Mouse (Mus musculus): Measurements from ENCODE around the gene Cebpz. TPM values are rescaled to one million over a fixed set of nuclear protein-coding genes. Genes with fewer than 3 reads are reported as not detected.

Cebpz gene
- polyA plus RNA-seq, 1 experiment from 2014 or later, result 30.8 TPM

DNA sequence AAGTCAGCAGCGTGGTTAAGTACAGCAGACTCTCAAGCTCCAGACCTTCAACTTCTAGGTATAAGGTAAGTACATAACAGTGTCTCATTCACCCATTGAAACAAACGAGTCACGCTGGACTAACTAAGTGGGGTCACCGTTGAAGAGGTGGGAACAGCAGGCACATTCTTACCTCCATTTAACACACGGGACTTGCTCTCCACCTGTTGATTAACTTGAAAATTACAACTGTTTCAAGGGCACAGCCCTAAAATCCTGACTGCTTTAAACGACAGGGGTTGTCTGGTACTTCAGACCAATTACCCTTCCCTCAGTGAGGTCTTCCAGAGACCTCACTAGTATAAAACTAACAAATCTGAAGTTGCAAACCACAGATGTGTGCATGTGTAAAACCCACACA lies 22.6 kb upstream of the Cebpz start:
- H3K4me3 ChIP-seq (ENCODE audit: low read depth, low read length), result no peak overlapping the region
- no peaks in the 10 kb centered on the region for H3K9me3 ChIP-seq (ENCODE audit: control insufficient read depth)
- ATAC-seq, result no peak
- TF ChIP-seq CTCF (IDR thresholded peaks at IDR 0.05; ENCODE audit: low read depth), result peak; percentile 26; the same call in 1 of the 2 replicates
- no peak overlapping the region for H3K27ac ChIP-seq (ENCODE audit: low read depth, low read length)
- no peaks in the 10 kb centered on the region for H3K27me3 ChIP-seq (replicated peaks; ENCODE audit: control insufficient read depth, insufficient read depth, low read length)
- H3K36me3 ChIP-seq (ENCODE audit: control insufficient read depth, insufficient read depth), result peaks cover 43% of the 10 kb centered on the region
- no peak overlapping the region for H3K9ac ChIP-seq (ENCODE audit: low read depth, low read length)
- WGBS, result 68% methylated on average over 6 of the region's 6 CpGs
- H3K4me1 ChIP-seq (replicated peaks; ENCODE audit: control insufficient read depth, insufficient read depth, low read length), result no peaks in the 10 kb centered on the region
- H3K4me2 ChIP-seq (replicated peaks; ENCODE audit: low read depth), result no peak overlapping the region

DNA sequence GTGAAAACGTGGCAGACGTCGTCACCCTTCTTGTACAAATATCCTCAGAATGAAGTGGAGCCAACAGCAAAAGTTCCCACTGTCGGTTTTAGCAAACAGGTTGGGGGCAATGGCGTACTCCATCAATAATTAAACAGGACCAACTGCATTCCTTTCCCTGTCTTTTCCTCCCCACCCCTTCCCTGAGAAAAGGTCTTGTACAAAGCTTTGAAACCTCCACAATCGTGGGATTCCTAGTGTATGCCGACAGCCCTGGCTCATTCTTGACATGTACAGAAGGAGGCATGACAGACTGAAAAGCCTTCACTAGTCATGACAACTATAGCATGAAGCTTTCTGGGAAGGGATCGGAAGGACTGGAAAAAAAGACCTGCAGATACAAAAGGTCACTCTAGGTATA lies 16.4 kb upstream of the Cebpz start:
- WGBS, result 55% methylated on average over 8 of the region's 8 CpGs
- Histone ChIP-seq H3K4me2 (replicated peaks; ENCODE audit: low read depth) (no peak overlapping the region), H3K4me3 (ENCODE audit: low read depth, low read length) (no peak overlapping the region), H3K9ac (ENCODE audit: low read depth, low read length) (no peak overlapping the region), H3K4me1 (replicated peaks; ENCODE audit: control insufficient read depth, insufficient read depth, low read length) (no peaks in the 10 kb centered on the region), H3K27me3 (replicated peaks; ENCODE audit: control insufficient read depth, insufficient read depth, low read length) (no peaks in the 10 kb centered on the region), H3K27ac (ENCODE audit: low read depth, low read length) (no peak overlapping the region), H3K9me3 (ENCODE audit: control insufficient read depth) (no peaks in the 10 kb centered on the region), H3K36me3 (ENCODE audit: control insufficient read depth, insufficient read depth) (peaks cover 46% of the 10 kb centered on the region)
- no peak for ATAC-seq
- TF ChIP-seq CTCF (IDR thresholded peaks at IDR 0.05; ENCODE audit: low read depth), result no peak

DNA sequence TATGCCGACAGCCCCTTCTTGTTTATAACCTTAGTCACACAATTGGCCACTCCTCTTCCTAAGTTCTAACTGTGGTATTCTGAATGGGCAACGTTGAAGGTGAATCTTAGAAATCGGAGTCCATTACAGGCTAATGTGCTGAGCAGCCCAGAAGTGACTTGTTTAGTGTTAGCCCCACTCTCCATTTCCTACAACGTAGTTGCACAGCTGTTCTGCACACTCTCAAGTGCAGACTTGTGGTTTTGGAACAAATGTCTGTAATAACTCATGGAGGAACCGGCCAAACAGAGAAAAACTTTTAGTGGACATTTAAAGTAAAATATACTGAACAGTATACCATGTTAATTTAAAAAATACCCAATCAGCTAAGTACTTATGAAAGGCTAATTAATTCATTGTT lies 15.2 kb upstream of the Cebpz start:
- Histone ChIP-seq H3K36me3 (ENCODE audit: control insufficient read depth, insufficient read depth) (peaks cover 52% of the 10 kb centered on the region), H3K27ac (ENCODE audit: low read depth, low read length) (no peak overlapping the region), H3K9me3 (ENCODE audit: control insufficient read depth) (no peaks in the 10 kb centered on the region), H3K4me1 (replicated peaks; ENCODE audit: control insufficient read depth, insufficient read depth, low read length) (no peaks in the 10 kb centered on the region), H3K4me3 (ENCODE audit: low read depth, low read length) (no peak overlapping the region), H3K9ac (ENCODE audit: low read depth, low read length) (no peak overlapping the region), H3K27me3 (replicated peaks; ENCODE audit: control insufficient read depth, insufficient read depth, low read length) (no peaks in the 10 kb centered on the region), H3K4me2 (replicated peaks; ENCODE audit: low read depth) (no peak overlapping the region)
- TF ChIP-seq CTCF (IDR thresholded peaks at IDR 0.05; ENCODE audit: low read depth), result no peak
- 81% methylated on average over 5 of the region's 5 CpGs for WGBS
- no peak for ATAC-seq

DNA sequence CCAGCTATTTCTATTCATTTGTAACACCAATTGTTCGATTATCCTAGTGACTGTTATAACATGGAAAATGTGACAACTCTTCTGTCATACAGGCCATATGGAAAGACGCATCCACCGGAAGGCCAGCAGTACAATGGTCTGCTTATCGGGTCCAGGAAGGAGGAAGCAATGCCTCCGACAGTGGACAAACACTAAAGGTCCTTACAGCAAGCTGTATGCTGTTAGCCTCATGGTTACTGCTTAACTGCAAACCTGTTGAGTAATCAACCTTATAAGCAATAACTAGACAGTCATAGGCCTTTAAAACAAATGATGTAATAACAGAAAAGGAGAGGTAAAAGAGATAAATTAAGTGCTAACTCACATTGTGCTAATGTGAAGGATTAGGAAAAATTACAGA lies 14.4 kb upstream of the Cebpz start:
- H3K36me3 ChIP-seq (ENCODE audit: control insufficient read depth, insufficient read depth), result peaks cover 56% of the 10 kb centered on the region
- TF ChIP-seq CTCF (IDR thresholded peaks at IDR 0.05; ENCODE audit: low read depth), result no peak
- WGBS, result 80% methylated on average over 5 of the region's 5 CpGs

DNA sequence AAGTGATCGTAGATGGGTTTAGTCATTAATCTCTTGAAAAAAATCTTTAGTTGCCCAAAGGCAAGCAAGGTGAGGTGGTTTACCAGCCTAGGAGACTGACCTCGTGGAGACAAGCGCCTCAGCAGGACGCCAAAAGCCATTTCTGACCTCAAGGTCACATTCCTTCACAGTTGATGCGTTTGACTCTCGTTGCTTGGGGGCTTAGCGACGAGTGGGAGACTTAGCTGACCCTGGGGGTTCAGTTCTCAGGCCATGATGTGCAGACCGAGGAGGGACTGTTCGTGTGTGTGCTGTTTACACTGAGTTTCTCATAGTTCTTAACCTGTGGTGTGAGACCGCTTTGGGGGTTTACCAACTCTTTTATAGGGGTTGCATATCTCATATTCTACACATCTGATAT lies 5.7 kb upstream of the Cebpz start:
- Histone ChIP-seq H3K4me1 (replicated peaks; ENCODE audit: control insufficient read depth, insufficient read depth, low read length) (no peaks in the 10 kb centered on the region), H3K9ac (ENCODE audit: low read depth, low read length) (no peak overlapping the region), H3K27ac (ENCODE audit: low read depth, low read length) (no peak overlapping the region), H3K4me3 (ENCODE audit: low read depth, low read length) (no peak overlapping the region), H3K36me3 (ENCODE audit: control insufficient read depth, insufficient read depth) (peaks cover 45% of the 10 kb centered on the region), H3K27me3 (replicated peaks; ENCODE audit: control insufficient read depth, insufficient read depth, low read length) (no peaks in the 10 kb centered on the region), H3K9me3 (ENCODE audit: control insufficient read depth) (no peaks in the 10 kb centered on the region), H3K4me2 (replicated peaks; ENCODE audit: low read depth) (no peak overlapping the region)
- no peak for TF ChIP-seq CTCF (IDR thresholded peaks at IDR 0.05; ENCODE audit: low read depth)
- ATAC-seq, result no peak
- 59% methylated on average over 11 of the region's 11 CpGs for WGBS

More for the DNA sequence above, 14.4 kb upstream of the Cebpz start:
- H3K9me3 ChIP-seq (ENCODE audit: control insufficient read depth), result no peaks in the 10 kb centered on the region
- H3K9ac ChIP-seq (ENCODE audit: low read depth, low read length), result no peak overlapping the region
- H3K27ac ChIP-seq (ENCODE audit: low read depth, low read length), result no peak overlapping the region
- H3K27me3 ChIP-seq (replicated peaks; ENCODE audit: control insufficient read depth, insufficient read depth, low read length), result no peaks in the 10 kb centered on the region
- no peak overlapping the region for H3K4me2 ChIP-seq (replicated peaks; ENCODE audit: low read depth)
- no peaks in the 10 kb centered on the region for H3K4me1 ChIP-seq (replicated peaks; ENCODE audit: control insufficient read depth, insufficient read depth, low read length)
- H3K4me3 ChIP-seq (ENCODE audit: low read depth, low read length), result no peak overlapping the region
- no peak for ATAC-seq

DNA sequence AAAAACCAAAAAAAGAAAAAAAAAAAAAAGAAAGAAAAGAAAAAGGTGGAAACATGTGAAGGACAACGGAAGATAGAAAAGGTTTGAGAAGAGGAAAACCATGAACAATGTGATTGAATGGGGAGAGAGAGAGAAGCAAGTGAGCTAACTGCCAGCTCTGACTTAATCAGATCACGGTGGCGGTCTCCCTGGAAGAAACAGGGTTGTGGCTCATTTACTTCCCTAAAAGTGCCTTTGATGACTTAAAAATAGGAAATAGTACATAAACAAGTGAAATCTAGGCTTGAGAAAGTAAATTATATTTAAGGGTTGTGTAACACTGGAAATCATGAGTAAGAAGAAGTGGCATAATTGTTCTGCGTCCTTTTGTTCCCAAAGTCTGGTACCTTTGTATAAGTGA lies 2.1 kb upstream of the Cebpz start:
- H3K9ac ChIP-seq (ENCODE audit: low read depth, low read length), result no peak overlapping the region
- no peaks in the 10 kb centered on the region for H3K9me3 ChIP-seq (ENCODE audit: control insufficient read depth)
- no peaks in the 10 kb centered on the region for H3K27me3 ChIP-seq (replicated peaks; ENCODE audit: control insufficient read depth, insufficient read depth, low read length)
- ATAC-seq, result no peak
- no peak overlapping the region for H3K4me3 ChIP-seq (ENCODE audit: low read depth, low read length)
- TF ChIP-seq CTCF (IDR thresholded peaks at IDR 0.05; ENCODE audit: low read depth), result no peak
- no peaks in the 10 kb centered on the region for H3K4me1 ChIP-seq (replicated peaks; ENCODE audit: control insufficient read depth, insufficient read depth, low read length)
- no peak overlapping the region for H3K27ac ChIP-seq (ENCODE audit: low read depth, low read length)
- H3K4me2 ChIP-seq (replicated peaks; ENCODE audit: low read depth), result no peak overlapping the region
- peaks cover 34% of the 10 kb centered on the region; the same call in 1 of the 2 replicates for H3K36me3 ChIP-seq (ENCODE audit: control insufficient read depth, insufficient read depth)
- WGBS, result 90% methylated on average over 4 of the region's 4 CpGs

Measured in intestine, postnatal 0 days (tissue).